Mouse (Mus musculus) heart, embryonic 12.5 days (tissue): Measurements from ENCODE around the gene Sfxn3. TPM values are rescaled to one million over a fixed set of nuclear protein-coding genes. Genes with fewer than 3 reads are reported as not detected.
"Not testable (repeated sequence)": the region's sequence is repeated elsewhere in the genome, so short reads cannot be mapped to it uniquely, and the experiment has no call there.

Experiments used
- ATAC-seq: fragments of 200-750 bp; cut with Nextera tagmentation; 2 replicates; pipeline ENCODE4 v1.8.0; 2017; ENCODE audit warnings: moderate TSS enrichment, moderate library complexity; ENCODE audit not compliant: insufficient number of reproducible peaks, low FRiP score
- H3K27ac ChIP-seq: fragments of 300-500 bp; sonication (generic); 2 replicates; pipeline ENCODE4 v1.5.1; 2016; ENCODE audit warnings: mild to moderate bottlenecking, moderate library complexity; ENCODE audit not compliant: poor library complexity, severe bottlenecking
- H3K27me3 ChIP-seq: fragments of 300-500 bp; sonication (generic); replicated peaks from 2 replicates; pipeline ENCODE4 v1.6.1; 2016; ENCODE audit warnings: mild to moderate bottlenecking, moderate library complexity
- H3K36me3 ChIP-seq: fragments of 300-500 bp; sonication (generic); 2 replicates; pipeline ENCODE4 v1.6.1; 2016; ENCODE audit warnings: mild to moderate bottlenecking, moderate library complexity
- H3K4me1 ChIP-seq: fragments of 300-500 bp; sonication (generic); replicated peaks from 2 replicates; pipeline ENCODE4 v1.6.1; 2016; ENCODE audit warnings: mild to moderate bottlenecking
- H3K4me2 ChIP-seq: fragments of 300-500 bp; sonication (generic); 2 replicates; pipeline ENCODE4 v1.6.1; 2016; ENCODE audit warnings: mild to moderate bottlenecking, moderate library complexity
- H3K4me3 ChIP-seq: fragments of 300-500 bp; sonication (generic); 2 replicates; pipeline ENCODE4 v1.5.1; 2016; ENCODE audit warnings: mild to moderate bottlenecking
- H3K9ac ChIP-seq: fragments of 300-500 bp; sonication (generic); 2 replicates; pipeline ENCODE4 v1.6.1; 2016; ENCODE audit warnings: mild to moderate bottlenecking, moderate library complexity
- H3K9me3 ChIP-seq: fragments of 300-500 bp; sonication (generic); replicated peaks from 2 replicates; pipeline ENCODE4 v1.6.1; 2016; ENCODE audit warnings: mild to moderate bottlenecking, moderate library complexity
- WGBS: fragments of 180-500 bp; shearing (Covaris S2); methylation state at CpG from one replicate; pipeline ENCODE4 v1.1.7; 2016; 5-methylcytosine and 5-hydroxymethylcytosine counted together
- polyA plus RNA-seq: library from polyadenylated mRNA; unstranded; fragments of >200 nt; fragmentation: Nextera tagmentation; extraction: Ambion mirVana; gene quantifications from 2 replicates; pipeline ENCODE4 v1.2.1, GENCODE M21; 2016

Sfxn3 gene
- polyA plus RNA-seq, 1 experiment from 2014 or later, result 20.4 TPM

GRCm38 (mm10) chr19:45030746-45031693, 16.3 kb upstream of the Sfxn3 start:
- 41% methylated on average over 20 of the region's 20 CpGs for WGBS
- Histone ChIP-seq H3K4me2 (peak overlapping the region; percentile 62), H3K9ac (peak overlapping the region; percentile 26; the same call in 1 of the 2 replicates), H3K4me1 (peaks cover 41% of the 10 kb centered on the region), H3K36me3 (peaks cover 27% of the 10 kb centered on the region), H3K27ac (no peak overlapping the region), H3K27me3 (peaks cover 11% of the 10 kb centered on the region), H3K4me3 (peak overlapping the region; percentile 13; the same call in 1 of the 2 replicates), H3K9me3 (no peaks in the 10 kb centered on the region)
- ATAC-seq, result 0 out of 2 replicates have a peak, but pooled peaks have one; percentile 28

DNA sequence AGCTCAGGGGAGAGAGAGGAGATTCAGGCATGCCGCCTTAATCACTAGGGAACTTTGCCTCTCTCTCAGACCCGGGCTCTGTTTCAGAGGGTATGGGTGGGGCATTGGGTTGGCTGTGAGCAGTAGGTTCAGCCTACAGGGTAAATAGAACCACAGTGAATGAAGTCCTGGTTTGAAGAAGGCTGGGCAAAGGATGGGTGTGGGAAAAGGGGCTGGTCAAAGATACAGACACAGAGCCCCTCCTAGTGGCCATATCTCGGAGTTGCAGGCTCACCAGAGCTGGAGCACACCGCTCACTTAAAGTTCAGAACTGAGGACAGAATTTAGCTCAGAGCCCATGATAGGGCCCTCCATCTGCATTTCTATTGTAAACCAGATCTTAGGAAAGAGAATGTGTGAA, 15.5 kb upstream of the Sfxn3 start:
- ATAC-seq, result no peak
- Histone ChIP-seq H3K27ac (no peak overlapping the region), H3K9me3 (no peaks in the 10 kb centered on the region), H3K27me3 (peaks cover 18% of the 10 kb centered on the region), H3K4me1 (peaks cover 41% of the 10 kb centered on the region), H3K36me3 (peaks cover 19% of the 10 kb centered on the region), H3K9ac (no peak overlapping the region), H3K4me2 (no peak overlapping the region), H3K4me3 (no peak overlapping the region)
- 17% methylated on average over 4 of the region's 4 CpGs for WGBS

DNA sequence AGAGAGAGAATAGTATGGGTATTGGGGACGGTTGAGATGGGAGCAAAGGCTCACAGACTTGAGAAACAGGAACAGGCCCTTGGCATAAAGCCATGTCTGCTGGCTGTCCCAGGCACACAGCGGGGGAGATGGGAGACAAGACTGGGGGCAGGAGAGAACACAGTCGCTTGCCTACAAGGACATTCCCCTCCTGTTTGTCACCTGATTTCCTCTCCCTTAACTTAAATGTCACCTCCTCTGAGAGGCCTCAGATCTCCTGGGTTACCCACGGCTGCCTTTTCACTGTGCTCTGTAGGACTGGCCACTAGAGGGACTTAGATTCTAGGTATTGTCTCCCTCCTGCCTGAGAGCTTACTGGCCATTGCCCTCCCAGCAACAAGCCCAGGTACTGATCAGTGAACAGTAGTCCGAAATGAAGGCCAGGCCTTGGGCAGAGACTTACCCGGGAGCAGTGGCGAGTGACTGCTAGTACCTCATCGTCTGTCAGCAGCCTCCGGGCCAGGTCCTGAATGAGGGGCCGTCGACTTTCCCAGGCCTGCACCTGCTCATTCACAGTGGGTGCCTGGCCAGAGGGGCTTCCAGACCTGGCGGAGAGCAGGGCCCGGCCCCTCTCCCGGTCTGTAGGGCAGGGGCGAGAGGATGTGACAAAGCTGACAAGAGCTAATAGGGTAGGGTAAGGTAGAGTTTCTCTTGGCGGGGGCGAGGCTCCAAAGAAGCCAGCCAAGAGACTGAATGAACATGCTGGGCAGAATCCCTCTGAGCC, 14.6 kb upstream of the Sfxn3 start:
- H3K4me3 ChIP-seq, result no peak overlapping the region
- H3K27ac ChIP-seq, result no peak overlapping the region
- H3K36me3 ChIP-seq, result peaks cover 10% of the 10 kb centered on the region
- peaks cover 41% of the 10 kb centered on the region for H3K4me1 ChIP-seq
- peaks cover 28% of the 10 kb centered on the region for H3K27me3 ChIP-seq
- H3K4me2 ChIP-seq, result no peak overlapping the region
- ATAC-seq, result no peak
- 47% methylated on average over 17 of the region's 17 CpGs for WGBS
- H3K9ac ChIP-seq, result peak overlapping the region; percentile 17; the same call in 1 of the 2 replicates
- no peaks in the 10 kb centered on the region for H3K9me3 ChIP-seq

- peaks cover 12% of the 10 kb centered on the region for H3K4me1 ChIP-seq
- WGBS, result 27% methylated on average over 16 of the region's 16 CpGs
- H3K4me3 ChIP-seq, result no peak overlapping the region
- no peak overlapping the region for H3K27ac ChIP-seq
- peaks cover 67% of the 10 kb centered on the region for H3K27me3 ChIP-seq
- ATAC-seq, result no peak
- H3K9me3 ChIP-seq, result no peaks in the 10 kb centered on the region
- no peak overlapping the region for H3K9ac ChIP-seq
- H3K36me3 ChIP-seq, result no peaks in the 10 kb centered on the region
- H3K4me2 ChIP-seq, result no peak overlapping the region
Observed at GRCm38 (mm10) chr19:45036867-45037266, 10.4 kb upstream of the Sfxn3 start.

DNA sequence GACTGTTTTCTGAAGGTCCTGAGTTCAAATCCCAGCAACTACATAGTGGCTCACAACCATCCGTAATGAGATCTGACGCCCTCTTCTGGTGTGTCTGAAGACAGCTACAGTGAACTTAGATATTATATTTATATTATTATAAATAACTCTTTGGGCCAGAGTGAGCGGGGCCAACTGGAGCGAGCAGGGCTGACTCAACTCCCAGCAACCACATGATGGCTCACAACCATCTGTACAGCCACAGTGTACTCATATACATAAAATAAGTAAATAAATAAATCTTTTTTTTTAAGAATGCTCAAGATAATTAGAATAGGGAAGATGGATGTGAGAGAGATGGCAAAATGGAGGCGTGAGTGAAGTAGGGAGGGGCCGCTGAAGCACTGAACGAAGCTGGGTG, 9.1 kb upstream of the Sfxn3 start:
- H3K4me3 ChIP-seq, H3K27ac ChIP-seq, ATAC-seq, H3K4me1 ChIP-seq, H3K9ac ChIP-seq, H3K9me3 ChIP-seq, H3K4me2 ChIP-seq, H3K36me3 ChIP-seq: not testable (repeated sequence)
- 84% methylated on average over 7 of the region's 7 CpGs for WGBS
- H3K27me3 ChIP-seq, result peaks cover 79% of the 10 kb centered on the region

- 40% methylated on average over 13 of the region's 13 CpGs for WGBS
- H3K4me3 ChIP-seq, result no peak overlapping the region
- no peak overlapping the region for H3K4me2 ChIP-seq
- H3K9me3 ChIP-seq, result no peaks in the 10 kb centered on the region
- no peaks in the 10 kb centered on the region for H3K4me1 ChIP-seq
- H3K9ac ChIP-seq, result no peak overlapping the region
- H3K27me3 ChIP-seq, result peaks cover 95% of the 10 kb centered on the region
- H3K36me3 ChIP-seq, result no peaks in the 10 kb centered on the region
- H3K27ac ChIP-seq, result no peak overlapping the region
- no peak for ATAC-seq
Observed at GRCm38 (mm10) chr19:45040214-45040613, 7.1 kb upstream of the Sfxn3 start.

GRCm38 (mm10) chr19:45044389-45044927, 2.8 kb upstream of the Sfxn3 start:
- H3K4me3 ChIP-seq, result no peak overlapping the region
- no peak overlapping the region for H3K27ac ChIP-seq
- peaks cover 27% of the 10 kb centered on the region for H3K4me1 ChIP-seq
- no peak for ATAC-seq
- H3K27me3 ChIP-seq, result peaks cover 69% of the 10 kb centered on the region
- no peak overlapping the region for H3K4me2 ChIP-seq
- 0 out of 2 replicates have a peak, but pooled peaks cover under 1% of the 10 kb centered on the region for H3K36me3 ChIP-seq
- no peak overlapping the region for H3K9ac ChIP-seq
- H3K9me3 ChIP-seq, result no peaks in the 10 kb centered on the region
- WGBS, result 53% methylated on average over 11 of the region's 11 CpGs

DNA sequence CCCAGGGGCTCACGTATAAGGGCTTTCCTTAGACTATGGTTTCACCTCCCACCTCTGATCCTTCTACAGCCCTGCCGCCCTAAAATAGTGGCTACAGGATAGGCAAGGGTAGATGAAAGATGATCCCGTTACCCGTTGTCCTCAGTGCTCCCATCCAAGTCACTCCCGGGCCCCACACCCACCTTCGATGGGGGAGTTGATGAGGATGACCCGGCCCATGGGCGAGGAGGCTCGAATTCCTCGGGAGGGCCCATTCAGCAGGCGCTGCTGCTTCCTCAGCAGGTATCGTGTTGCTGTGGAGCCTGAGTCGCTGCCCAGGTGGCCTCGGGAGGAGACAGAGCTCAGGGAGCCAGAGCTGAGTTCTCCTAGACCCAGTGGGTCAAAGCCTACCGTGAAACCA, 2.1 kb upstream of the Sfxn3 start:
- Histone ChIP-seq H3K27me3 (peaks cover 61% of the 10 kb centered on the region), H3K4me2 (no peak overlapping the region), H3K4me3 (no peak overlapping the region), H3K9me3 (no peaks in the 10 kb centered on the region), H3K36me3 (peaks cover 6% of the 10 kb centered on the region; the same call in 1 of the 2 replicates), H3K9ac (no peak overlapping the region), H3K27ac (no peak overlapping the region), H3K4me1 (peaks cover 28% of the 10 kb centered on the region)
- WGBS, result 35% methylated on average over 15 of the region's 15 CpGs
- no peak for ATAC-seq

DNA sequence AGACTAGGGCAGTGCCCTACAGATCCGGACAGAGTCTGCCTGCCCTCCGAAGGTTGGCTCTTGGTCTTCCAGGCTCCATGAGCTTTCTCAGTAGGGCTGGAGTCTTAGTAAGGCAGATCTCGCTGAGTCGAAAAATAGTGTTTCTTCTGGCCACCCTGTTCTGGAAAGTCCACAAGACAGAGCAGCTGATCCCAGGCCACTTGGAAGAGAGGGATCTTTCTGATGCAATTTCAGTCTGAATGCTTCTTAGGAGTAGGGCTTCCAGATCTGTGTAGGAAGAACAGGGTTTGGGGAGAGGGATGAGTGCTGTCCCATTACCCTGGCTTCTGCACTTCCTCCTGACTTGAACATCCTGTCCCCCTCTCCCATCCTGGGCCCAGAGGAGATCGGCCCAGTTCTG, 1.7 kb upstream of the Sfxn3 start, which contains the start of gene Pdzd7:
Pdzd7 (minus strand) TSS at position 67 of the 400 bp plus-strand sequence.
- Histone ChIP-seq H3K9ac (peak within 1 kb of the TSS; percentile 79; the same call in 1 of the 2 replicates), H3K9me3 (no peaks in the 10 kb centered on the region), H3K4me1 (peaks cover 28% of the 10 kb centered on the region), H3K27ac (no peak within 1 kb of the TSS), H3K4me2 (peak within 1 kb of the TSS; percentile 83), H3K4me3 (peak within 1 kb of the TSS; percentile 63), H3K27me3 (peaks cover 57% of the 10 kb centered on the region), H3K36me3 (peaks cover 10% of the 10 kb centered on the region)
- ATAC-seq, result no peak
- 72% methylated on average over 5 of the region's 5 CpGs for WGBS

GRCm38 (mm10) chr19:45046523-45047321, 581 bp upstream of the Sfxn3 start:
- H3K9me3 ChIP-seq, result no peaks in the 10 kb centered on the region
- peaks cover 47% of the 10 kb centered on the region for H3K27me3 ChIP-seq
- 0 out of 2 replicates have a peak overlapping the region, but pooled peaks have one; percentile 93 for H3K27ac ChIP-seq
- peaks cover 28% of the 10 kb centered on the region for H3K4me1 ChIP-seq
- WGBS, result 2% methylated on average over 34 of the region's 34 CpGs
- peak overlapping the region; percentile 63 for H3K4me3 ChIP-seq
- peaks cover 20% of the 10 kb centered on the region for H3K36me3 ChIP-seq
- H3K9ac ChIP-seq, result peak overlapping the region; percentile 79
- peak; percentile 67 for ATAC-seq
- peak overlapping the region; percentile 83 for H3K4me2 ChIP-seq
